Mouse (Mus musculus) limb, embryonic 10.5 days (tissue): ENCODE measurements around the gene Serinc2. TPM values are rescaled to one million over a fixed set of nuclear protein-coding genes. Genes with fewer than 3 reads are reported as not detected.
"Not testable (repeated sequence)": the region's sequence is repeated elsewhere in the genome, so short reads cannot be mapped to it uniquely, and the experiment has no call there.

Experiments used
- DNase-seq: peaks from one replicate; pipeline ENCODE4 v3.0.0-alpha.2; 2017; ENCODE audit warnings: low spot score
- H3K27ac ChIP-seq: fragments of 300-500 bp; sonication (generic); 2 replicates; pipeline ENCODE4 v1.5.1; 2016; ENCODE audit warnings: mild to moderate bottlenecking
- H3K27me3 ChIP-seq: fragments of 300-500 bp; sonication (generic); 2 replicates; pipeline ENCODE4 v1.6.1; 2016; ENCODE audit warnings: low read depth, mild to moderate bottlenecking; ENCODE audit not compliant: poor library complexity, severe bottlenecking
- H3K36me3 ChIP-seq: fragments of 300-500 bp; sonication (generic); 2 replicates; pipeline ENCODE4 v1.6.1; 2016; ENCODE audit warnings: mild to moderate bottlenecking, moderate library complexity
- H3K4me1 ChIP-seq: fragments of 300-500 bp; sonication (generic); 2 replicates; pipeline ENCODE4 v1.6.1; 2016
- H3K4me3 ChIP-seq: fragments of 300-500 bp; sonication (generic); 2 replicates; pipeline ENCODE4 v1.5.1; 2016; ENCODE audit warnings: mild to moderate bottlenecking, moderate library complexity
- H3K9me3 ChIP-seq: fragments of 300-500 bp; sonication (generic); replicated peaks from 2 replicates; pipeline ENCODE4 v1.6.1; 2016; ENCODE audit warnings: mild to moderate bottlenecking
- WGBS: fragments of 180-500 bp; shearing (Covaris S2); methylation state at CpG from one replicate; pipeline ENCODE4 v1.1.7; 2016; 5-methylcytosine and 5-hydroxymethylcytosine counted together
- polyA plus RNA-seq: library from polyadenylated mRNA; unstranded; fragments of >200 nt; fragmentation: Nextera tagmentation; extraction: Ambion mirVana; gene quantifications from 2 replicates; pipeline ENCODE4 v1.2.1, GENCODE M21; 2016

The Serinc2 gene
- polyA plus RNA-seq, 1 experiment from 2014 or later = 71.5 TPM

- WGBS = 77% methylated on average over 1 of the region's 1 CpGs
- not testable (repeated sequence) for H3K27me3 ChIP-seq
These were observed 35.4 kb downstream of the Serinc2 start for GRCm38 (mm10) chr4:130243621-130244020.

GRCm38 (mm10) chr4:130242956-130243355, 36.0 kb downstream of the Serinc2 start:
- Histone ChIP-seq H3K36me3 (no peaks in the 10 kb centered on the region), H3K9me3 (no peaks in the 10 kb centered on the region), H3K4me3 (no peak overlapping the region), H3K27ac (no peak overlapping the region), H3K4me1 (no peaks in the 10 kb centered on the region), H3K27me3 (no peaks in the 10 kb centered on the region)
- 93% methylated on average over 5 of the region's 5 CpGs for WGBS
- DNase-seq = no peak

More at GRCm38 (mm10) chr4:130243621-130244020, 35.4 kb downstream of the Serinc2 start:
- not testable (repeated sequence) for DNase-seq, H3K4me3 ChIP-seq, H3K36me3 ChIP-seq, H3K4me1 ChIP-seq, H3K9me3 ChIP-seq, H3K27ac ChIP-seq

- WGBS = 41% methylated on average over 5 of the region's 5 CpGs
- Histone ChIP-seq H3K27ac (no peak overlapping the region), H3K9me3 (no peaks in the 10 kb centered on the region), H3K4me1 (no peaks in the 10 kb centered on the region), H3K27me3 (no peaks in the 10 kb centered on the region), H3K4me3 (no peak overlapping the region), H3K36me3 (no peaks in the 10 kb centered on the region)
- no peak for DNase-seq
These were observed 38.3 kb downstream of the Serinc2 start for GRCm38 (mm10) chr4:130240695-130241094.

GRCm38 (mm10) chr4:130237607-130238006, 41.4 kb downstream of the Serinc2 start:
- WGBS = 91% methylated on average over 4 of the region's 4 CpGs
- DNase-seq = no peak
- H3K4me3 ChIP-seq = no peak overlapping the region

GRCm38 (mm10) chr4:130236361-130236760, 42.6 kb downstream of the Serinc2 start:
- DNase-seq = no peak
- 30% methylated on average over 8 of the region's 8 CpGs for WGBS
- Histone ChIP-seq H3K27me3 (no peaks in the 10 kb centered on the region), H3K4me3 (no peak overlapping the region), H3K9me3 (0 out of 2 replicates have a peak, but pooled peaks cover 2% of the 10 kb centered on the region), H3K27ac (no peak overlapping the region), H3K36me3 (no peaks in the 10 kb centered on the region), H3K4me1 (no peaks in the 10 kb centered on the region)

More at GRCm38 (mm10) chr4:130237607-130238006, 41.4 kb downstream of the Serinc2 start:
- Histone ChIP-seq H3K4me1 (no peaks in the 10 kb centered on the region), H3K36me3 (no peaks in the 10 kb centered on the region), H3K27me3 (no peaks in the 10 kb centered on the region), H3K27ac (no peak overlapping the region), H3K9me3 (0 out of 2 replicates have a peak, but pooled peaks cover 2% of the 10 kb centered on the region)

- DNase-seq = no peak
- Histone ChIP-seq H3K4me3 (no peak overlapping the region), H3K36me3 (no peaks in the 10 kb centered on the region), H3K9me3 (no peaks in the 10 kb centered on the region), H3K27me3 (0 out of 2 replicates have a peak, but pooled peaks cover under 1% of the 10 kb centered on the region), H3K27ac (no peak overlapping the region), H3K4me1 (no peaks in the 10 kb centered on the region)
These were observed 54.9 kb downstream of the Serinc2 start for GRCm38 (mm10) chr4:130224071-130224470.

GRCm38 (mm10) chr4:130222179-130222578, 56.8 kb downstream of the Serinc2 start, which contains the start of gene Gm853:
Gm853 (minus strand) TSS chr4:130222401.
- no peaks in the 10 kb centered on the region for H3K9me3 ChIP-seq
- no peaks in the 10 kb centered on the region for H3K36me3 ChIP-seq
- H3K27ac ChIP-seq = no peak within 1 kb of the TSS
- H3K27me3 ChIP-seq = 0 out of 2 replicates have a peak, but pooled peaks cover 4% of the 10 kb centered on the region
- no peaks in the 10 kb centered on the region for H3K4me1 ChIP-seq
- DNase-seq = no peak
- no peak within 1 kb of the TSS for H3K4me3 ChIP-seq
- 73% methylated on average over 4 of the region's 4 CpGs for WGBS

GRCm38 (mm10) chr4:130220176-130220575, 58.8 kb downstream of the Serinc2 start:
- no peak for DNase-seq
- 79% methylated on average over 9 of the region's 9 CpGs for WGBS
- H3K9me3 ChIP-seq = no peaks in the 10 kb centered on the region
- no peak overlapping the region for H3K4me3 ChIP-seq
- H3K27me3 ChIP-seq = 0 out of 2 replicates have a peak, but pooled peaks cover 4% of the 10 kb centered on the region
- no peaks in the 10 kb centered on the region for H3K36me3 ChIP-seq
- H3K27ac ChIP-seq = no peak overlapping the region
- H3K4me1 ChIP-seq = no peaks in the 10 kb centered on the region

- Histone ChIP-seq H3K9me3 (no peaks in the 10 kb centered on the region), H3K4me1 (0 out of 2 replicates have a peak, but pooled peaks cover 2% of the 10 kb centered on the region), H3K27ac (no peak overlapping the region), H3K36me3 (no peaks in the 10 kb centered on the region), H3K27me3 (0 out of 2 replicates have a peak, but pooled peaks cover 4% of the 10 kb centered on the region), H3K4me3 (no peak overlapping the region)
- 90% methylated on average over 8 of the region's 8 CpGs for WGBS
- no peak for DNase-seq
These were observed 63.6 kb downstream of the Serinc2 start for GRCm38 (mm10) chr4:130215392-130215791.

- Histone ChIP-seq H3K9me3 (no peaks in the 10 kb centered on the region), H3K27ac (no peak overlapping the region), H3K27me3 (0 out of 2 replicates have a peak, but pooled peaks cover under 1% of the 10 kb centered on the region), H3K36me3 (no peaks in the 10 kb centered on the region), H3K4me3 (no peak overlapping the region), H3K4me1 (0 out of 2 replicates have a peak, but pooled peaks cover 2% of the 10 kb centered on the region)
- no peak for DNase-seq
- WGBS = 78% methylated on average over 10 of the region's 10 CpGs
These were observed 65.1 kb downstream of the Serinc2 start for GRCm38 (mm10) chr4:130213857-130214256.

- H3K27ac ChIP-seq = no peak overlapping the region
These were observed 65.8 kb downstream of the Serinc2 start for GRCm38 (mm10) chr4:130213197-130213596.

GRCm38 (mm10) chr4:130212421-130212820, 66.6 kb downstream of the Serinc2 start:
- DNase-seq = no peak
- Histone ChIP-seq H3K27ac (no peak overlapping the region), H3K4me1 (0 out of 2 replicates have a peak, but pooled peaks cover 2% of the 10 kb centered on the region), H3K36me3 (no peaks in the 10 kb centered on the region), H3K27me3 (no peaks in the 10 kb centered on the region), H3K9me3 (no peaks in the 10 kb centered on the region), H3K4me3 (no peak overlapping the region)
- WGBS = 80% methylated on average over 7 of the region's 7 CpGs

More at GRCm38 (mm10) chr4:130213197-130213596, 65.8 kb downstream of the Serinc2 start:
- Histone ChIP-seq H3K36me3 (no peaks in the 10 kb centered on the region), H3K9me3 (no peaks in the 10 kb centered on the region), H3K4me3 (no peak overlapping the region), H3K4me1 (0 out of 2 replicates have a peak, but pooled peaks cover 2% of the 10 kb centered on the region), H3K27me3 (no peaks in the 10 kb centered on the region)
- 89% methylated on average over 4 of the region's 4 CpGs for WGBS
- DNase-seq = no peak

- no peaks in the 10 kb centered on the region for H3K27me3 ChIP-seq
- no peak overlapping the region for H3K4me3 ChIP-seq
- no peak overlapping the region for H3K27ac ChIP-seq
- no peaks in the 10 kb centered on the region for H3K36me3 ChIP-seq
- no peaks in the 10 kb centered on the region for H3K9me3 ChIP-seq
- 84% methylated on average over 2 of the region's 2 CpGs for WGBS
- DNase-seq = no peak
- H3K4me1 ChIP-seq = 0 out of 2 replicates have a peak, but pooled peaks cover 2% of the 10 kb centered on the region
These were observed 67.1 kb downstream of the Serinc2 start for GRCm38 (mm10) chr4:130211870-130212269.
